Mouse (Mus musculus): Measurements from ENCODE around the gene Mrps30.

DNA sequence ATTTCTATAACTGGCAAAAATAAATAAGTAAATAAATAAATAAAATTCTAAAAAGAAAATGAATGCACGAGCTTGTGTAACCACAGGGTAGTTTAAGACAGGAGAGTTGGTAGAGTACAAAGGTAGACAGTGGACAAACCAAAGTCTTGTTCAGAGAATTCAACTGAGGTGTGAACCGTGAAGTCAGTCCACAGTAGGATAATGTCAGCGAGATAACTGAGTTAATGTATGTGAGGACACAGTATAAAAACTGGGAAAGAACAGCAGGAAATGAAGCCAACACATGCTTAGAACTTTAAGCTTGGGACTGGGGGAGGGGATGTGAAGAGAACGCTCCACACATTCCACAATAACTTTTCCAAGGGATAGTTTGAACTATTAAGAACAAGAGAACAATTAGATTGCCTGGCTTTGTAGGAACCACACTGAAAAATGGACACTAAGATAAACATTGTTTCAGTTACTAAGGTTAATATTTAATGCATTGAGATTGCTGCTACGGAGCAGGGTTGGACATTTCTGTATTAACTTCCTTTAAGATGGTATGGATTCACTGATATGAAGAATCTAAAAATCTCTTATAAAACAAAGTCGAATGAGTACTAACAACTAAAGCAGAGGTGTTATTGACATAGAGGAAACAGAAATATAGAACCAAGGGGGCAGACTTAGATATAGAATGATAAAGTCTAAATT is 24.4 kb upstream of the Mrps30 start:
- TF ChIP-seq CTCF (IDR thresholded peaks at IDR 0.05; ENCODE audit: borderline replicate concordance, control insufficient read depth, extremely low read depth, insufficient read depth, low read length, poor library complexity): no peak
- TF ChIP-seq POLR2A (IDR thresholded peaks at IDR 0.05; ENCODE audit: control insufficient read depth, extremely low read depth, insufficient read depth, low read length, poor library complexity): no peak
